Mouse (Mus musculus) E14TG2a.4 (cell line): Measurements from ENCODE around the gene Dnaja3.

ENCODE experiments used
- CTCF ChIP-seq: conservative IDR thresholded peaks from 2 replicates; pipeline ENCODE4 v1.5.1; 2014; ENCODE audit warnings: low read length
- POU5F1 ChIP-seq: IDR thresholded peaks from 2 replicates; pipeline ENCODE4 v1.6.1; 2014; ENCODE audit warnings: low read length, borderline replicate concordance

GRCm38 (mm10) chr16:4682628-4683179 is 42.9 kb downstream of the Dnaja3 start:
- no peak for TF ChIP-seq CTCF
- no peak for TF ChIP-seq POU5F1
